Mouse (Mus musculus) kidney, adult 2 months (tissue): ENCODE measurements at regions not wholly inside any gene's neighbourhood (a gene's known extent, or its start where the extent isn't known, plus 50 kb on each side); places are given as distances from the start of the nearest gene placed in this dataset.

Source experiments
- CTCF ChIP-seq: fragments of 200-500 bp; conservative IDR thresholded peaks from 2 replicates; pipeline ENCODE4 v1.5.1; 2011; ENCODE audit warnings: low read depth, mild to moderate bottlenecking, control low read depth, low read length, moderate library complexity, mixed read lengths; ENCODE audit not compliant: insufficient read depth, insufficient read length
- POLR2A ChIP-seq: fragments of 200-500 bp; IDR thresholded peaks from one replicate; pipeline ENCODE4 v1.6.1; 2011; ENCODE audit warnings: low read depth, low read length, control low read depth

DNA sequence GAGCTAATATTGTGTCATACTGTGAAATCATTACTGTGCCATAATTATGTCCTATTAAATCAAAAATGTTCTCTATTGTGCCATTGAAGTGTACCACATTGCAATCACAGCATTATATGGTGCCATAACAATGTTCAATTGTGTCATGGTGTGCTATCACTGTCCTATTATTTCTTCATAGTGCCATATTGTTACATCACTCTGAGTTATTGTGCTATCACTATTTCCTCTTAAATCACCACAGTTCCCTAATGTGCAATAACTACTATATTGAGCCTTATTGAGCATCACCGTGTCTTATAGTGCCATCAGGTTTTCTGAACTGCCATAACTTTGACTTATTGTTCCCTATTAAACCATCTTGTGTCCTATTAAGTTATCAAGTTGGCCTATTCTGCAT lies 299.7 kb downstream of the Slco6d1 start:
- TF ChIP-seq POLR2A = no peak
- no peak for TF ChIP-seq CTCF
